Mouse (Mus musculus): Measurements from ENCODE around the gene Rnps1.
"Not testable (repeated sequence)": the region's sequence is repeated elsewhere in the genome, so short reads cannot be mapped to it uniquely, and the experiment has no call there.

The Rnps1 gene

GRCm38 (mm10) chr17:24429201-24429983 is 15.0 kb downstream of the Rnps1 start:
- DNase-seq (ENCODE audit: low spot score in 2 of 2), result no peak

- no peak for DNase-seq (ENCODE audit: low spot score in 2 of 2)
Measured at GRCm38 (mm10) chr17:24437016-24437415, 22.7 kb downstream of the Rnps1 start.

- DNase-seq (ENCODE audit: low spot score in 2 of 2), result no peak
Measured at GRCm38 (mm10) chr17:24440377-24440776, 26.0 kb downstream of the Rnps1 start.

GRCm38 (mm10) chr17:24441148-24441547 is 26.8 kb downstream of the Rnps1 start:
- DNase-seq (ENCODE audit: low spot score in 2 of 2), result no peak

- no peak for DNase-seq (ENCODE audit: low spot score in 2 of 2)
Measured at GRCm38 (mm10) chr17:24442107-24442506, 27.7 kb downstream of the Rnps1 start.

- DNase-seq (ENCODE audit: low spot score in 2 of 2), result no peak
Measured at GRCm38 (mm10) chr17:24442632-24443155, 28.3 kb downstream of the Rnps1 start, which contains the start of gene Dnase1l2. Gene Dnase1l2 (minus strand): TSS chr17:24443105.

- peak in 1 of 2 experiments; percentile 40 for DNase-seq (ENCODE audit: low spot score in 2 of 2)
Measured at GRCm38 (mm10) chr17:24443409-24443808, 29.0 kb downstream of the Rnps1 start.

- DNase-seq (ENCODE audit: low spot score in 2 of 2), result no peak
Measured at GRCm38 (mm10) chr17:24446590-24446989, 32.2 kb downstream of the Rnps1 start.

- no peak for DNase-seq (ENCODE audit: low spot score in 2 of 2)
Measured at GRCm38 (mm10) chr17:24449507-24449906, 35.1 kb downstream of the Rnps1 start.

- no peak for DNase-seq (ENCODE audit: low spot score in 2 of 2)
Measured at GRCm38 (mm10) chr17:24451220-24451619, 36.9 kb downstream of the Rnps1 start.

- DNase-seq (ENCODE audit: low spot score in 2 of 2), result no peak
Measured at GRCm38 (mm10) chr17:24453372-24453771, 39.0 kb downstream of the Rnps1 start.

- no peak for DNase-seq (ENCODE audit: low spot score in 2 of 2)
Measured at GRCm38 (mm10) chr17:24454218-24454755, 39.9 kb downstream of the Rnps1 start.

GRCm38 (mm10) chr17:24454756-24455522 is 40.6 kb downstream of the Rnps1 start:
- peak; percentile 91 to 97 for DNase-seq (ENCODE audit: low spot score in 2 of 2)

- not testable (repeated sequence) for DNase-seq (ENCODE audit: low spot score in 2 of 2)
Measured at GRCm38 (mm10) chr17:24455523-24456206, 41.3 kb downstream of the Rnps1 start.

GRCm38 (mm10) chr17:24461580-24461979 is 47.2 kb downstream of the Rnps1 start:
- DNase-seq (ENCODE audit: low spot score in 2 of 2), result no peak

- DNase-seq (ENCODE audit: low spot score in 2 of 2), result no peak
Measured at GRCm38 (mm10) chr17:24462932-24463331, 48.6 kb downstream of the Rnps1 start.

- DNase-seq (ENCODE audit: low spot score in 2 of 2), result no peak
Measured at GRCm38 (mm10) chr17:24463374-24464133, 49.2 kb downstream of the Rnps1 start.

- DNase-seq (ENCODE audit: low spot score in 2 of 2), result no peak
Measured at GRCm38 (mm10) chr17:24468636-24469246, 54.4 kb downstream of the Rnps1 start.

- no peak for DNase-seq (ENCODE audit: low spot score in 2 of 2)
Measured at GRCm38 (mm10) chr17:24469336-24469909, 55.1 kb downstream of the Rnps1 start.
